Mouse (Mus musculus) urinary bladder, postnatal 4 days (tissue): ENCODE results near the gene Gm27029.
"Not testable (repeated sequence)": the region's sequence is repeated elsewhere in the genome, so short reads cannot be mapped to it uniquely, and the experiment has no call there.

Source experiments
- DNase-seq, 2 experiments: peaks; one replicate each; pipeline ENCODE4 v3.0.0; 2021 to 2022; ENCODE audit warnings: low spot score in 2 of 2

Gene Gm27029

DNA sequence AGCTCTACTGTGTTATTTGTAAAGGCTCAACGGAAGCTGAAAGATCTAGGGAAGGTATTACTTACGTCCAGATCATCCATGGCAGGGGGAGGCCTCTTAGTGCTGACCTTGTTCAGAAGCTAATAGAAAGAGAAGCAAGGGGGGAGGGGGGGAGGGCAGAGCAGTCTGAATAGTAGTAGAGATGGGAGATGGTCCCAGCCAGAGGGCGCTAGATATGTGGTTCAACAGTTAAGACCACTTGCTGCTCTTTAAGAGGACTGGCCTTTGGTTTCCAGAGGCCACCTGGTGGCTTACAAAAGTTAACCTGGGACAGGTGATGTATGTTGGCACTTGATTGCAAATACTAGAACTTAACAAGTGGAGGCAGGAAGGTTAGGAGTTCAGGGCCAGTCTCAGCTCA, 5.0 kb downstream of the Gm27029 start:
- DNase-seq = no peak

- DNase-seq = no peak
These were observed 5.6 kb downstream of the Gm27029 start for GRCm38 (mm10) chr11:101418991-101419390.

GRCm38 (mm10) chr11:101417101-101417855, 7.3 kb downstream of the Gm27029 start, which contains the start of gene Aarsd1:
TSS of gene Aarsd1 (minus strand) at chr11:101417615.
- peak; percentile 83 to 92 for DNase-seq

GRCm38 (mm10) chr11:101416433-101417100, 8.0 kb downstream of the Gm27029 start:
- DNase-seq = no peak

DNA sequence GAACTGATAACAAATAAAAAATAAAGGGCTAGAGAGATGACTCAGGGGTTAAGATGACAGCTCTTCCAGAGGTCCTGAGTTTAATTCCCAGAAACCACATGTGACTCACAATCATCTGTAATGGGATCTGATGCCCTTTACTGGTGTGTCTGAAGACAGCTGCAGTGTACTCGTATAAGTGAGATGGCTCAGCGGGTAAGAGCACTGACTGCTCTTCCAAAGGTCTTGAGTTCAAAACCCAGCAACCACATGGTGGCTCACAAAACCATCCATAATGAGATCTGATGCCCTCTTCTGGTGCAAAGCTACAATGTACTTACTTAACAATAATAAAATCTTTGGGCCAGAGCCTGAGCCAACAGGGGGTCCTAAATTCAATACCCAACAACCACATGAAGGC, 9.3 kb downstream of the Gm27029 start:
- no peak for DNase-seq

GRCm38 (mm10) chr11:101395110-101395509, 29.5 kb downstream of the Gm27029 start:
- peak; percentile 58 to 76 for DNase-seq

GRCm38 (mm10) chr11:101381817-101382216, 42.8 kb downstream of the Gm27029 start:
- no peak for DNase-seq

DNA sequence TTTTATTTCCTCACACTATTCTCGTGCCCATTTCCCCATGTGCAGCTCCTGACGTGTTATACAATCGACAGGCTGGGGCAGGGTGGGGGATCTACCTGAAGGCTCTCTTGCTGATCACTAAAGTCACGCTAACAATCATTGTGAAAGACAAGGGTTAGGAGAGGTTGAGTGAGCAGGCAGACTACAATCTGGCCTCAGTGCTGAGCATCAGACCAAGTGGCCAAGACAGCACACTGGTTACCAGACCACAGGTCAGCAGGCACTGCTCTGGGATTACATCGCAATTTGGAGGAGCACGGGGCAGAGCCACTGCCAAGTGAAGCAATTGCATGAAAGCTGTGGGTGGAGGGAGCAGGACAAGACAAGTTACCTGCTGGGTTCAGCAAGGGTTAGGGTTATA, 45.7 kb downstream of the Gm27029 start:
- no peak for DNase-seq

- not testable (repeated sequence) for DNase-seq
These were observed 46.4 kb downstream of the Gm27029 start for GRCm38 (mm10) chr11:101378196-101378595.

- no peak for DNase-seq
These were observed 50.1 kb downstream of the Gm27029 start for GRCm38 (mm10) chr11:101374421-101374938.

DNA sequence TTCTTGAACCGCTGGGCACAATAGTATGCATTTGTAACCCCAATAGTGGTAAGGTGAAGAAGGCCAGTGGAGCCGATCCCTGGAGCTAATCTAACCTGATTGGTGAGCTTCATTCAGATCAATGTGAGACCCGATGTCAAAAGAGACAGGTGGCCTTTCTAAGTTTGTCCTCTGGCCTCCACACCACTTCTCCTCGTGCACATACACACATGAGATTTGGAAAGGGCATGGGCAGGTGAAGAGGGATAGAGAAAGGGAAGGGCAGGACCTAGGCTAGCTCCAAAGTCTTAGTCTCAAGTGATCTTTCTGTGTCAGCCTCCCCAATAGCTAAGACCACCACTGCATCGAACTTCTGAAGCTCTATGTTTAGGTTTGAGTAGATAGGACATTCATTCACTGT, 54.5 kb downstream of the Gm27029 start:
- no peak for DNase-seq

DNA sequence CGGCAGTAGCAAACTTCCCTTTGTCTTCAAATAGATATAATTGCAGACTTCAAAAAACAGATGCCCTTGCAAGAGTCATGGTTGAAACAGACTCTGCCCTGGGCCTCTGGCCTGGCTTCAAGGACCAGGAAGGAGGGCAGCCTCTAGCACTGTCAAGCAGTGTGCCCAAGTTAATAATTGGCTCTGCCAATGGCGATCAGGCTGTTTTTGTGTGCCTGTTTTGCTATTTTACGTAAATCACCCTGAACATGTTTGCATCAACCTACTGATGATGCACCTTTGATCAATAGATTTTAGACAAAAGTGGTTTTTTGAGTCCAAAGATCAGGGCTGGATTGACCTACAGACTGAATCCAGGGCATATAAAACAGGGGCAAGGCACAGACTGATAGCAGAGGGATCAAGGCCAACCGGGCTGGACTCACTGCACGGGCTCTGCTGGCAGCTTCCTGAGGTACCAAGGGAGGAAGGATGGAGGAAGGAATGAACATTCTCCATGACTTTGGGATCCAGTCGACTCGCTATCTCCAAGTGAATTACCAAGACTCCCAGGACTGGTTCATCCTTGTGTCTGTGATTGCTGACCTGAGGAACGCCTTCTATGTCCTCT, 57.2 kb downstream of the Gm27029 start, which contains the start of gene G6pc:
Gene G6pc, plus strand, starts transcription at position 236 of the 610 bp plus-strand sequence.
- no peak for DNase-seq

- no peak for DNase-seq
These were observed 60.1 kb downstream of the Gm27029 start for GRCm38 (mm10) chr11:101364531-101364931.

GRCm38 (mm10) chr11:101360651-101361113, 63.9 kb downstream of the Gm27029 start:
- DNase-seq = no peak

- no peak for DNase-seq
These were observed 64.8 kb downstream of the Gm27029 start for GRCm38 (mm10) chr11:101359776-101360175.

DNA sequence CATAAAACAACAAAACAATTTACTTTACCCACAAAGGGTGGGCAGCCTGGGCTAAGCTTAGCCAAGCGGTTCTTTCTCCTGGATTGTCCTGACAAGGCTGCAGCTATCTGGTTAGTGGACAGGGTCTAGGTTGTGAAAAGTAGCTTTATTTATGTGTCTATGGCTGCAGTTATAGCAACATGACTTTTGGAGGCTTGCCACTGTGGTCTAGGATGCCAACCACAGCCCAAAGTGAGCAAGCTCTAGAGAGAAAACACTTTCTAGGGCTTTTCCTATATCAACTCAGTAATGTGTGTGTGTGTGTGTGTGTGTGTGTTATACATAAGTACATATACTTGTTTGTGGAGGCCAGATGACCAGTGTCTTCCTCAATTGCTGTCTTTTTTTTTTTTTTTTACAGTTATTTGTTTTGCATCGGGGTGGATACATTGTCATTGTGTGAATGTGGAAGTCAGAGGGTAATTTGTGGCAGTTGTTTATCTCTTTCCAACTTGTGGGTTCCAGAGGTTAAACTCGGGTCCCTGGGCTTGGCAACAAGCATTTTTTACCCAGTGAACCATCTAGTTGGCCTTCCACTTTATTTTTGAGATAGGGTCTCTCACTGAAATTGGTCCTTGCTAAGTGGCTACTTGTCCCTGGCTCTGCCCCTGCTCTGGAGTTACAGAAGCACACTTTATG, 67.0 kb downstream of the Gm27029 start:
- DNase-seq = no peak
